Mouse (Mus musculus): ENCODE results near the gene Bcap31. TPM values are rescaled to one million over a fixed set of nuclear protein-coding genes. Genes with fewer than 3 reads are reported as not detected.

Gene Bcap31
- polyA plus RNA-seq, 1 experiment from 2014 or later: 235 TPM

GRCm38 (mm10) chrX:73715476-73716108, 383 bp downstream of the Bcap31 start:
- WGBS: 14% methylated on average over 21 of the region's 21 CpGs
- peak; percentile 23; the same call in 1 of the 2 replicates for TF ChIP-seq CTCF (IDR thresholded peaks at IDR 0.05; ENCODE audit: low read depth)
- H3K4me1 ChIP-seq (ENCODE audit: insufficient read depth): no peaks in the 10 kb centered on the region
- H3K9me3 ChIP-seq (ENCODE audit: low read depth, low read length): no peaks in the 10 kb centered on the region
- H3K4me2 ChIP-seq: peak overlapping the region; percentile 66
- ATAC-seq (ENCODE audit: insufficient read depth) (peak; percentile 55), DNase-seq (peak; percentile 59)
- peaks cover 23% of the 10 kb centered on the region; the same call in 1 of the 2 replicates for H3K36me3 ChIP-seq (ENCODE audit: insufficient read depth)
- H3K27ac ChIP-seq (ENCODE audit: low read depth): peak overlapping the region; percentile 51
- no peaks in the 10 kb centered on the region for H3K27me3 ChIP-seq (ENCODE audit: insufficient read depth, low read length)
- H3K9ac ChIP-seq: peak overlapping the region; percentile 62
- H3K4me3 ChIP-seq (ENCODE audit: low read depth, low read length): peak overlapping the region; percentile 56

- no peaks in the 10 kb centered on the region for H3K27me3 ChIP-seq (ENCODE audit: insufficient read depth, low read length)
Measured at GRCm38 (mm10) chrX:73700472-73700871, 15.5 kb downstream of the Bcap31 start.

GRCm38 (mm10) chrX:73690917-73691629, 24.9 kb downstream of the Bcap31 start:
- DNase-seq (peak; percentile 64), ATAC-seq (ENCODE audit: insufficient read depth) (peak; percentile 63; the same call in 1 of the 2 replicates)
- Histone ChIP-seq H3K36me3 (ENCODE audit: insufficient read depth) (peaks cover 42% of the 10 kb centered on the region; the same call in 1 of the 2 replicates), H3K27me3 (ENCODE audit: insufficient read depth, low read length) (no peaks in the 10 kb centered on the region), H3K9ac (no peak overlapping the region), H3K9me3 (ENCODE audit: low read depth, low read length) (no peaks in the 10 kb centered on the region), H3K4me3 (ENCODE audit: low read depth, low read length) (no peak overlapping the region), H3K4me1 (ENCODE audit: insufficient read depth) (no peaks in the 10 kb centered on the region), H3K4me2 (no peak overlapping the region), H3K27ac (ENCODE audit: low read depth) (no peak overlapping the region)
- peak; percentile 71 for TF ChIP-seq CTCF (IDR thresholded peaks at IDR 0.05; ENCODE audit: low read depth)
- 63% methylated on average over 5 of the region's 5 CpGs for WGBS

More at GRCm38 (mm10) chrX:73700472-73700871, 15.5 kb downstream of the Bcap31 start:
- TF ChIP-seq CTCF (IDR thresholded peaks at IDR 0.05; ENCODE audit: low read depth): peak; percentile 26; the same call in 1 of the 2 replicates
- no peak overlapping the region for H3K4me3 ChIP-seq (ENCODE audit: low read depth, low read length)
- DNase-seq: peak; percentile 4
- WGBS: 64% methylated on average over 1 of the region's 1 CpGs
- no peak overlapping the region for H3K27ac ChIP-seq (ENCODE audit: low read depth)
- H3K9ac ChIP-seq: no peak overlapping the region
- no peak for ATAC-seq (ENCODE audit: insufficient read depth)
- peaks cover 13% of the 10 kb centered on the region for H3K36me3 ChIP-seq (ENCODE audit: insufficient read depth)
- no peaks in the 10 kb centered on the region for H3K9me3 ChIP-seq (ENCODE audit: low read depth, low read length)
- H3K4me1 ChIP-seq (ENCODE audit: insufficient read depth): no peaks in the 10 kb centered on the region
- no peak overlapping the region for H3K4me2 ChIP-seq

- Histone ChIP-seq H3K4me3 (ENCODE audit: low read depth, low read length) (no peak overlapping the region), H3K36me3 (ENCODE audit: insufficient read depth) (peaks cover 59% of the 10 kb centered on the region; the same call in 1 of the 2 replicates), H3K9ac (no peak overlapping the region), H3K4me2 (no peak overlapping the region), H3K27ac (ENCODE audit: low read depth) (no peak overlapping the region), H3K9me3 (ENCODE audit: low read depth, low read length) (no peaks in the 10 kb centered on the region), H3K27me3 (ENCODE audit: insufficient read depth, low read length) (no peaks in the 10 kb centered on the region), H3K4me1 (ENCODE audit: insufficient read depth) (no peaks in the 10 kb centered on the region)
- no peak for ATAC-seq (ENCODE audit: insufficient read depth)
- no peak for TF ChIP-seq CTCF (IDR thresholded peaks at IDR 0.05; ENCODE audit: low read depth)
- DNase-seq: no peak
- 72% methylated on average over 3 of the region's 3 CpGs for WGBS
Measured at GRCm38 (mm10) chrX:73685629-73686028, 30.3 kb downstream of the Bcap31 start.

GRCm38 (mm10) chrX:73684978-73685377, 31.0 kb downstream of the Bcap31 start:
- TF ChIP-seq CTCF (IDR thresholded peaks at IDR 0.05; ENCODE audit: low read depth): no peak
- Histone ChIP-seq H3K4me2 (no peak overlapping the region), H3K9ac (no peak overlapping the region), H3K4me3 (ENCODE audit: low read depth, low read length) (no peak overlapping the region), H3K27me3 (ENCODE audit: insufficient read depth, low read length) (no peaks in the 10 kb centered on the region), H3K36me3 (ENCODE audit: insufficient read depth) (peaks cover 64% of the 10 kb centered on the region), H3K4me1 (ENCODE audit: insufficient read depth) (no peaks in the 10 kb centered on the region), H3K9me3 (ENCODE audit: low read depth, low read length) (no peaks in the 10 kb centered on the region), H3K27ac (ENCODE audit: low read depth) (no peak overlapping the region)
- ATAC-seq (ENCODE audit: insufficient read depth) (no peak), DNase-seq (no peak)

GRCm38 (mm10) chrX:73684156-73684555, 31.8 kb downstream of the Bcap31 start:
- no peak overlapping the region for H3K4me3 ChIP-seq (ENCODE audit: low read depth, low read length)
- H3K4me1 ChIP-seq (ENCODE audit: insufficient read depth): no peaks in the 10 kb centered on the region
- peaks cover 65% of the 10 kb centered on the region for H3K36me3 ChIP-seq (ENCODE audit: insufficient read depth)
- H3K9me3 ChIP-seq (ENCODE audit: low read depth, low read length): no peaks in the 10 kb centered on the region
- WGBS: 88% methylated on average over 2 of the region's 2 CpGs
- H3K9ac ChIP-seq: no peak overlapping the region
- ATAC-seq (ENCODE audit: insufficient read depth): no peak
- no peak overlapping the region for H3K27ac ChIP-seq (ENCODE audit: low read depth)
- no peaks in the 10 kb centered on the region for H3K27me3 ChIP-seq (ENCODE audit: insufficient read depth, low read length)
- DNase-seq: no peak
- H3K4me2 ChIP-seq: no peak overlapping the region
- no peak for TF ChIP-seq CTCF (IDR thresholded peaks at IDR 0.05; ENCODE audit: low read depth)

- Histone ChIP-seq H3K36me3 (ENCODE audit: insufficient read depth) (peaks cover 31% of the 10 kb centered on the region), H3K9ac (no peak overlapping the region), H3K4me1 (ENCODE audit: insufficient read depth) (no peaks in the 10 kb centered on the region), H3K9me3 (ENCODE audit: low read depth, low read length) (no peaks in the 10 kb centered on the region), H3K4me3 (ENCODE audit: low read depth, low read length) (no peak overlapping the region), H3K27ac (ENCODE audit: low read depth) (no peak overlapping the region), H3K27me3 (ENCODE audit: insufficient read depth, low read length) (no peaks in the 10 kb centered on the region), H3K4me2 (no peak overlapping the region)
- no peak for TF ChIP-seq CTCF (IDR thresholded peaks at IDR 0.05; ENCODE audit: low read depth)
- no peak for ATAC-seq (ENCODE audit: insufficient read depth)
- WGBS: 96% methylated on average over 4 of the region's 4 CpGs
- no peak for DNase-seq
Measured at GRCm38 (mm10) chrX:73676668-73677067, 39.3 kb downstream of the Bcap31 start.

Data from lung, embryonic 14.5 days (tissue).